ENCODE assay signal across 8 mouse cellular contexts in the genomic region with DNA sequence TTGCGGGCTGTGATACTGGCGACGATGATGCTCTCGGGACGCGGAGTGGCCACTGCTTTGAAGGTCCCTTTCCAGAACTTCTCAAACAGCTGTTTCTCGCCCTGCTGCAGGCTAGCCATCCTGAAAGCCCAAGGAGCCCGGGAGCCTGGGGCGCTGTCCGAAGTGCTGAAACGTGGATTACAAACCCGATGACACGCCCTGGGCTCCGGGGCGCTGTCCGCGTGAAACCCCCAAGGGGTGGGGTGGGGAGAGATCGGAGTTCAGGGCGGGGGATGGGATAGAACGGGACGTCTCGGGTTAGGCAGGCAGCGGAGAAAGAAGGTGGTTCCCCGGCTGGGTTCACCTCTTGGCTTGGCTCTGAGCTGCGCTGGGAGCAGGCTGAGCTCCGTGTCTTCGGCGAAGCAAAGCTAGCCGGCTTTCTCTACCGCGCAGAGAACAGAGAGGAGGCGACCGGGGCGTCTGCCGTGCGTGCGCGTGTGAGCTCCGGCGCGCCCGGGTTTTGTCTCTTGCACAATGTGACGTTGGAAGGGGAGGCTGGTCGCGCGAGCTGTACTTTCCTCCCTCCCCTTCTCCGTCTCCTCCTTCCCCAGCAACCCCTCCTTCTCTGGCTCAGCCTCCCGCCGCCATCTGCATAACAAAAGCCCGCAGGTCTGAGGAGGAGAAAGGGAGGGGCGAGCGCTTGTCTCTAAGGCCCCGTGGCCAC. TPM values are rescaled to one million over a fixed set of nuclear protein-coding genes. Genes with fewer than 3 reads are reported as not detected.
A peak's percentile ranks its signal among the peaks of the same experiment; 100 is the strongest.
DNase-seq lines count a peak whose midpoint lies in the region; ATAC-seq and TF ChIP-seq lines count a peak whose summit lies in the region.

Gene Srrm4 (minus strand): TSS at position 472 of the 703 bp plus-strand sequence.

- peak within 1 kb of the TSS; percentile 74 for H3K4me2 ChIP-seq in forebrain, postnatal 0 days (ENCODE audit: low read depth)
- H3K4me2 ChIP-seq in hindbrain, embryonic 16.5 days (ENCODE audit: low read length), result peak within 1 kb of the TSS; percentile 85

- H3K9me3 ChIP-seq in forebrain, postnatal 0 days (ENCODE audit: low read length), result no peaks in the 10 kb centered on the region
- no peaks in the 10 kb centered on the region for H3K9me3 ChIP-seq in hindbrain, embryonic 16.5 days (ENCODE audit: control insufficient read depth, low read length)

- no peak for TF ChIP-seq CTCF in cerebellum, adult 2 months (IDR thresholded peaks at IDR 0.05; ENCODE audit: borderline replicate concordance, insufficient read depth, low read depth, low read length)
- no peak for TF ChIP-seq CTCF in forebrain, postnatal 0 days (IDR thresholded peaks at IDR 0.05; ENCODE audit: low read depth)

- H3K4me1 ChIP-seq in cerebellum, adult 2 months (ENCODE audit: control insufficient read depth, insufficient read depth, low read length), result peaks cover 3% of the 10 kb centered on the region; the same call in 1 of the 2 replicates
- peaks cover 26% of the 10 kb centered on the region for H3K4me1 ChIP-seq in forebrain, postnatal 0 days (ENCODE audit: insufficient read depth)
- peaks cover 21% of the 10 kb centered on the region for H3K4me1 ChIP-seq in hindbrain, embryonic 16.5 days (ENCODE audit: control insufficient read depth, insufficient read depth, low read depth, low read length)

- no peaks in the 10 kb centered on the region for H3K36me3 ChIP-seq in forebrain, postnatal 0 days (ENCODE audit: insufficient read depth)
- H3K36me3 ChIP-seq in hindbrain, embryonic 16.5 days (ENCODE audit: control insufficient read depth, insufficient read depth, low read length), result no peaks in the 10 kb centered on the region

- peak within 1 kb of the TSS; percentile 99 for H3K27ac ChIP-seq in cerebellum, adult 2 months (ENCODE audit: insufficient read depth, low read length)
- H3K27ac ChIP-seq in forebrain, postnatal 0 days (ENCODE audit: low read depth, low read length), result peak within 1 kb of the TSS; percentile 92
- peak within 1 kb of the TSS; percentile 81 for H3K27ac ChIP-seq in hindbrain, embryonic 16.5 days (ENCODE audit: low read depth, low read length)

- H3K9ac ChIP-seq in forebrain, postnatal 0 days, result peak within 1 kb of the TSS; percentile 79
- peak within 1 kb of the TSS; percentile 79 for H3K9ac ChIP-seq in hindbrain, embryonic 16.5 days (ENCODE audit: low read depth, low read length)

- DNase-seq in WW6 (ENCODE audit: low read depth, low spot score), result peak; percentile 74
- DNase-seq in cerebellum, adult 2 months, result peak; percentile 93 to 95
- DNase-seq in forebrain, postnatal 0 days, result peak; percentile 94
- DNase-seq in left cerebral cortex, adult 11 months (ENCODE audit: low spot score), result peak; percentile 82
- DNase-seq in lung, postnatal 4 days, result peak; percentile 57 to 59
- DNase-seq in right cerebral cortex, adult 2 months (ENCODE audit: low spot score in 2 of 2), result peak; percentile 86 to 88
- DNase-seq in spleen, postnatal 4 days (ENCODE audit: low spot score in 2 of 2), result no peak

- peak; percentile 95 for ATAC-seq in forebrain, postnatal 0 days
- ATAC-seq in hindbrain, embryonic 16.5 days, result peak; percentile 92

- peak; percentile 98 for TF ChIP-seq POLR2A in cerebellum, adult 2 months (IDR thresholded peaks at IDR 0.05; ENCODE audit: borderline replicate concordance, insufficient read depth, low read length)

- under 1% methylated on average over 51 of the region's 53 CpGs for WGBS in cerebellum, adult 2 months
- WGBS in forebrain, postnatal 0 days, result under 1% methylated on average over 49 of the region's 53 CpGs
- WGBS in hindbrain, embryonic 16.5 days, result 0% methylated on average over 41 of the region's 53 CpGs

- no peaks in the 10 kb centered on the region for H3K27me3 ChIP-seq in cerebellum, adult 2 months (ENCODE audit: control insufficient read depth, insufficient read depth, low read length)
- no peaks in the 10 kb centered on the region for H3K27me3 ChIP-seq in forebrain, postnatal 0 days (ENCODE audit: insufficient read depth, low read length)
- no peaks in the 10 kb centered on the region for H3K27me3 ChIP-seq in hindbrain, embryonic 16.5 days (replicated peaks; ENCODE audit: control insufficient read depth, insufficient read depth, low read length)

- H3K4me3 ChIP-seq in cerebellum, adult 2 months (replicated peaks; ENCODE audit: insufficient read depth, low read depth, low read length), result peak within 1 kb of the TSS; percentile 93
- peak within 1 kb of the TSS; percentile 82 for H3K4me3 ChIP-seq in forebrain, postnatal 0 days (ENCODE audit: low read depth, low read length)
- peak within 1 kb of the TSS; percentile 81 for H3K4me3 ChIP-seq in hindbrain, embryonic 16.5 days (ENCODE audit: low read length)

RNA-seq across cellular contexts. Expression of gene Srrm4, which starts in this region (rescaled TPM):
- polyA plus RNA-seq in cerebellum, adult 2 months (2012; rRNA removed), result 29.6 and 30.0 TPM in 2 replicates
- 7.2 and 12.7 TPM in 2 replicates for total RNA-seq in forebrain, postnatal 0 days (2014; rRNA removed)
- 10.8 and 16.4 TPM in 2 replicates for polyA plus RNA-seq in forebrain, postnatal 0 days (2015; fragmentation: Nextera tagmentation; extraction: Ambion mirVana)
- 15.7 and 16.3 TPM in 2 replicates for polyA plus RNA-seq in hindbrain, embryonic 16.5 days (2015; fragmentation: Nextera tagmentation; extraction: Ambion mirVana)

Comparison
In these comparisons a context has a peak if more than half of its experiments do, and no peak if none do; other contexts are left out.
1. DNase-seq: peak in WW6 (single experiment), cerebellum, adult 2 months (2 of 2), forebrain, postnatal 0 days (single experiment), left cerebral cortex, adult 11 months (single experiment), lung, postnatal 4 days (2 of 2) and right cerebral cortex, adult 2 months (2 of 2); none in spleen, postnatal 4 days (0 of 2).
2. Peak in every context shown above with its lines, with median percentiles within 50 percentile points of each other: H3K27ac ChIP-seq and H3K4me3 ChIP-seq.